Mouse (Mus musculus) small intestine, adult 2 months (tissue): ENCODE measurements around the gene Gm49673.
"Not testable (repeated sequence)": the region's sequence is repeated elsewhere in the genome, so short reads cannot be mapped to it uniquely, and the experiment has no call there.

Experiments
- CTCF ChIP-seq: fragments of 200-500 bp; IDR thresholded peaks from 2 replicates; pipeline ENCODE4 v1.5.1; 2012; ENCODE audit warnings: low read depth, mild to moderate bottlenecking, control low read depth, inconsistent platforms, low read length, moderate library complexity, mixed read lengths; ENCODE audit not compliant: insufficient replicate concordance, insufficient read length; ENCODE audit errors: extremely low read depth
- POLR2A ChIP-seq: fragments of 200-500 bp; IDR thresholded peaks from 2 replicates; pipeline ENCODE4 v1.6.1; 2012; ENCODE audit warnings: low read depth, mild to moderate bottlenecking, control low read depth, inconsistent platforms, low read length, moderate library complexity

GRCm38 (mm10) chr17:8165977-8166376 is 18.4 kb upstream of the Gm49673 start:
- TF ChIP-seq CTCF, POLR2A: not testable (repeated sequence)
